Mouse (Mus musculus) frontal cortex, postnatal 25 days (tissue): ENCODE results near the gene Zfp366.
"Not testable (repeated sequence)": the region's sequence is repeated elsewhere in the genome, so short reads cannot be mapped to it uniquely, and the experiment has no call there.

ENCODE experiments used
- DNase-seq, 2 experiments: peaks; one replicate each; pipeline ENCODE4 v3.0.0; 2022; ENCODE audit warnings: low spot score in 2 of 2

Gene Zfp366

GRCm38 (mm10) chr13:99184155-99184886, at the start of gene Zfp366:
Gene Zfp366, plus strand, starts transcription at chr13:99184823.
- DNase-seq: no peak

- no peak for DNase-seq
These were observed 46.0 kb upstream of the Zfp366 start for GRCm38 (mm10) chr13:99138351-99139255.

- DNase-seq: peak in 1 of 2 experiments; percentile 41
These were observed 38.2 kb upstream of the Zfp366 start for GRCm38 (mm10) chr13:99146355-99146871.

GRCm38 (mm10) chr13:99147645-99148111, 36.9 kb upstream of the Zfp366 start:
- DNase-seq: peak in 1 of 2 experiments; percentile 41

GRCm38 (mm10) chr13:99149551-99150305, 34.9 kb upstream of the Zfp366 start:
- DNase-seq: no peak

GRCm38 (mm10) chr13:99150626-99151025, 34.0 kb upstream of the Zfp366 start:
- DNase-seq: no peak

- no peak for DNase-seq
These were observed 33.5 kb upstream of the Zfp366 start for GRCm38 (mm10) chr13:99151121-99151520.

GRCm38 (mm10) chr13:99152305-99152930, 32.2 kb upstream of the Zfp366 start:
- DNase-seq: no peak

GRCm38 (mm10) chr13:99157709-99158108, 26.9 kb upstream of the Zfp366 start:
- no peak for DNase-seq

- no peak for DNase-seq
These were observed 25.9 kb upstream of the Zfp366 start for GRCm38 (mm10) chr13:99158773-99159172.

GRCm38 (mm10) chr13:99163071-99163470, 21.6 kb upstream of the Zfp366 start:
- no peak for DNase-seq

- DNase-seq: no peak
These were observed 20.9 kb upstream of the Zfp366 start for GRCm38 (mm10) chr13:99163521-99164359.

GRCm38 (mm10) chr13:99164360-99164759, 20.3 kb upstream of the Zfp366 start:
- no peak for DNase-seq

- no peak for DNase-seq
These were observed 15.2 kb upstream of the Zfp366 start for GRCm38 (mm10) chr13:99169401-99169800.

GRCm38 (mm10) chr13:99170337-99170736, 14.3 kb upstream of the Zfp366 start:
- no peak for DNase-seq

GRCm38 (mm10) chr13:99173849-99174248, 10.8 kb upstream of the Zfp366 start:
- no peak for DNase-seq

GRCm38 (mm10) chr13:99182828-99183227, 1.8 kb upstream of the Zfp366 start:
- not testable (repeated sequence) for DNase-seq

- DNase-seq: no peak
These were observed 1.2 kb upstream of the Zfp366 start for GRCm38 (mm10) chr13:99183257-99183895.

GRCm38 (mm10) chr13:99185573-99185972, 950 bp downstream of the Zfp366 start:
- DNase-seq: no peak
